Mouse (Mus musculus): Measurements from ENCODE around the gene Esyt1. TPM values are rescaled to one million over a fixed set of nuclear protein-coding genes. Genes with fewer than 3 reads are reported as not detected.
"Not testable (repeated sequence)": the region's sequence is repeated elsewhere in the genome, so short reads cannot be mapped to it uniquely, and the experiment has no call there.

Gene Esyt1
- polyA plus RNA-seq, 1 experiment from 2014 or later, result 10.9 TPM

- Histone ChIP-seq H3K4me3 (replicated peaks; ENCODE audit: low read depth, low read length) (no peak overlapping the region), H3K36me3 (ENCODE audit: control insufficient read depth, insufficient read depth, low read length) (peaks cover 5% of the 10 kb centered on the region; the same call in 1 of the 2 replicates), H3K4me2 (ENCODE audit: low read length) (no peak overlapping the region), H3K27me3 (ENCODE audit: control insufficient read depth, insufficient read depth, low read length) (peaks cover 6% of the 10 kb centered on the region; the same call in 1 of the 2 replicates), H3K4me1 (ENCODE audit: control insufficient read depth, insufficient read depth, low read length) (no peaks in the 10 kb centered on the region), H3K27ac (replicated peaks; ENCODE audit: low read depth, low read length) (no peak overlapping the region), H3K9ac (replicated peaks; ENCODE audit: low read length) (no peak overlapping the region), H3K9me3 (ENCODE audit: control insufficient read depth, low read length) (no peaks in the 10 kb centered on the region)
- DNase-seq, result no peak
- 84% methylated on average over 4 of the region's 4 CpGs for WGBS
- no peak for ATAC-seq (ENCODE audit: low FRiP score, low TSS enrichment)
These were observed 10.6 kb downstream of the Esyt1 start for GRCm38 (mm10) chr10:128515044-128515443.

GRCm38 (mm10) chr10:128511761-128512160 lies 13.9 kb downstream of the Esyt1 start:
- ATAC-seq (ENCODE audit: low FRiP score, low TSS enrichment) (no peak), DNase-seq (no peak)
- Histone ChIP-seq H3K4me2 (ENCODE audit: low read length) (no peak overlapping the region), H3K4me3 (replicated peaks; ENCODE audit: low read depth, low read length) (no peak overlapping the region), H3K4me1 (ENCODE audit: control insufficient read depth, insufficient read depth, low read length) (no peaks in the 10 kb centered on the region), H3K27ac (replicated peaks; ENCODE audit: low read depth, low read length) (no peak overlapping the region), H3K36me3 (ENCODE audit: control insufficient read depth, insufficient read depth, low read length) (peaks cover 8% of the 10 kb centered on the region), H3K27me3 (ENCODE audit: control insufficient read depth, insufficient read depth, low read length) (peaks cover under 1% of the 10 kb centered on the region; the same call in 1 of the 2 replicates), H3K9ac (replicated peaks; ENCODE audit: low read length) (no peak overlapping the region), H3K9me3 (ENCODE audit: control insufficient read depth, low read length) (no peaks in the 10 kb centered on the region)
- WGBS, result 86% methylated on average over 12 of the region's 12 CpGs

DNA sequence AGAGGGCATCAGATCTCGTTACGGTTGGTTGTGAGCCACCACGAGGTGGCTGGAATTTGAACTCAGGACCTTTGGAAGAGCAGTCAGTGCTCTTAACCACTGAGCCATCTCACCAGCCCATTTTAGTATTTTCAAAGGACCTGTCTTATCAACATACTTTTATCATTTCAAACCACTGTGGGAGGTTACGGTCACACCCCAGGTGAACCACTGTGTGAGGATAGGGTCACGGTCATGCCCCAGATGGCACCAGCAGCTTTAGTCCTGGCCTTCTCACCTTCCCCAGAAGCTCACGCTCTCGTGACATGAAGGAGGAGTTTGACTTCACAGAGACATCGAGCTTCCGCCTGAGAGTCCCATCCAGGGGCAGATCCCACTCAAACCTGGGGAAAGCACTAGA lies 14.5 kb downstream of the Esyt1 start:
- Histone ChIP-seq H3K27me3 (ENCODE audit: control insufficient read depth, insufficient read depth, low read length) (no peaks in the 10 kb centered on the region; the same call in 1 of the 2 replicates), H3K4me3 (replicated peaks; ENCODE audit: low read depth, low read length) (no peak overlapping the region), H3K4me2 (ENCODE audit: low read length) (no peak overlapping the region), H3K9me3 (ENCODE audit: control insufficient read depth, low read length) (no peaks in the 10 kb centered on the region), H3K36me3 (ENCODE audit: control insufficient read depth, insufficient read depth, low read length) (peaks cover 8% of the 10 kb centered on the region), H3K4me1 (ENCODE audit: control insufficient read depth, insufficient read depth, low read length) (no peaks in the 10 kb centered on the region), H3K27ac (replicated peaks; ENCODE audit: low read depth, low read length) (no peak overlapping the region), H3K9ac (replicated peaks; ENCODE audit: low read length) (no peak overlapping the region)
- WGBS, result 93% methylated on average over 9 of the region's 9 CpGs
- DNase-seq (no peak), ATAC-seq (ENCODE audit: low FRiP score, low TSS enrichment) (no peak)

DNA sequence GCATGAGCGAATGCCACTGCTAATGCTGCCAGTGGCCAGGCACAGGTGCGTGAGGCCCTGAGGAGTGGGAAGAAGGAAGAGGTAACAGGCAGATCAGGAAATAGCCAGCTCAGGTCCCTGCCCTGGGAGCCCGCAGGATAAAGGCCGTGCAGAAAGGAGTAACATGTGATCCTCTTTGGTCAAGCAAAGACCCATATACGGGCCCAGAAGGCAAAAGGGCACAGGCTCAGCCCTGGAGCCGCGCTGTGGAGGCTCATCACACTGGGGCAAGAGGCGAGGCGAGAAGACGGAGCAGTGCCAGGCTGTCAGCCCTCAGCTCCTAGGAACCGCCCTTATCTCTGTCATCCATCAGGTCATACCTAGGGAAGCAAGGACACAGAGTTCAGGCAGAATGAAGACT lies 15.4 kb downstream of the Esyt1 start:
- H3K9ac ChIP-seq (replicated peaks; ENCODE audit: low read length), result no peak overlapping the region
- no peak for ATAC-seq (ENCODE audit: low FRiP score, low TSS enrichment)
- no peak overlapping the region for H3K4me2 ChIP-seq (ENCODE audit: low read length)
- H3K9me3 ChIP-seq (ENCODE audit: control insufficient read depth, low read length), result no peaks in the 10 kb centered on the region
- DNase-seq, result no peak
- WGBS, result 90% methylated on average over 11 of the region's 11 CpGs
- no peak overlapping the region for H3K27ac ChIP-seq (replicated peaks; ENCODE audit: low read depth, low read length)
- peaks cover 8% of the 10 kb centered on the region for H3K36me3 ChIP-seq (ENCODE audit: control insufficient read depth, insufficient read depth, low read length)
- no peak overlapping the region for H3K4me3 ChIP-seq (replicated peaks; ENCODE audit: low read depth, low read length)
- H3K27me3 ChIP-seq (ENCODE audit: control insufficient read depth, insufficient read depth, low read length), result no peaks in the 10 kb centered on the region; the same call in 1 of the 2 replicates
- no peaks in the 10 kb centered on the region for H3K4me1 ChIP-seq (ENCODE audit: control insufficient read depth, insufficient read depth, low read length)

DNA sequence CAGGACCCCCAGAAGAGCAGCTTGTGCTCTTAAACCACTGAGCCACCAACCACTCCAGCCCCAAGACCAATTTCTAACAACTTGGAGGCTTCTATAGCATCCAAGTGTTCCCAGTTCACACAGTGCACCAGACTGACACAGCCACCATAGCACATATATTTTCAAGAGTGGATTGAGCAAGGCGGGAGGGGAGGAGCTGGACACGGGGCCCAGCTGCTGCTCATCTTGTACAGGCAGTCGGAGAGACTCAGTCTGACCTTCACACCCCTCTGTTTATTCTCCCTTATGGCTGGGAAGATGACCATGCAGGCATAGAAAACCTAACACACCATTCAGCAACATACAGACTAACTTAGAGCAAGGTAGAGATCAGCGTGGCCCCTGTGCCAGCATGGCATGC lies 15.8 kb downstream of the Esyt1 start:
- ATAC-seq (ENCODE audit: low FRiP score, low TSS enrichment) (no peak), DNase-seq (no peak)
- Histone ChIP-seq H3K27ac (replicated peaks; ENCODE audit: low read depth, low read length) (no peak overlapping the region), H3K4me1 (ENCODE audit: control insufficient read depth, insufficient read depth, low read length) (no peaks in the 10 kb centered on the region), H3K9me3 (ENCODE audit: control insufficient read depth, low read length) (no peaks in the 10 kb centered on the region), H3K4me3 (replicated peaks; ENCODE audit: low read depth, low read length) (no peak overlapping the region), H3K9ac (replicated peaks; ENCODE audit: low read length) (no peak overlapping the region), H3K36me3 (ENCODE audit: control insufficient read depth, insufficient read depth, low read length) (peaks cover 8% of the 10 kb centered on the region), H3K27me3 (ENCODE audit: control insufficient read depth, insufficient read depth, low read length) (no peaks in the 10 kb centered on the region), H3K4me2 (ENCODE audit: low read length) (no peak overlapping the region)
- 90% methylated on average over 4 of the region's 4 CpGs for WGBS

DNA sequence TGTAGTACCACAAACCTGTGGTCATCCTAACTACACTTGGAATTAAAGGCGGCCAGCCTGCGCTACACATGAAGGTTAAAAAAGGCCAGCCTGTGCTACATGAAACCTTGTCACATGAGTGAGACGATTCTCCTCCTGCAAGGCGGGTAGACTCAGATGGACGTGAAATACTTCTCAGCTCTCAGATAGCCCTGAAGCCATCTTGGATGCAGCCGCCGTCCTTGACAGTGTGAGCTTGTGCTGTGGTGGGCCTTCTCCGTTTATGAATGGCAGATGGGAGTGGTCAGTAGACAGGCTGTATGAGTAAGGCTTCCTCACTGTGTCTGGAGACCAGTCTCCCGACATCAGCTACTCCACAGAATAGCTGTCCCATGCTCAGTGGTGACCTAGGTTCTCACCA lies 16.5 kb downstream of the Esyt1 start:
- no peak overlapping the region for H3K9ac ChIP-seq (replicated peaks; ENCODE audit: low read length)
- peaks cover 8% of the 10 kb centered on the region for H3K36me3 ChIP-seq (ENCODE audit: control insufficient read depth, insufficient read depth, low read length)
- no peak overlapping the region for H3K4me2 ChIP-seq (ENCODE audit: low read length)
- 87% methylated on average over 9 of the region's 9 CpGs for WGBS
- no peaks in the 10 kb centered on the region for H3K9me3 ChIP-seq (ENCODE audit: control insufficient read depth, low read length)
- no peak overlapping the region for H3K4me3 ChIP-seq (replicated peaks; ENCODE audit: low read depth, low read length)
- H3K27ac ChIP-seq (replicated peaks; ENCODE audit: low read depth, low read length), result no peak overlapping the region
- ATAC-seq (ENCODE audit: low FRiP score, low TSS enrichment) (no peak), DNase-seq (no peak)
- no peaks in the 10 kb centered on the region for H3K4me1 ChIP-seq (ENCODE audit: control insufficient read depth, insufficient read depth, low read length)
- no peaks in the 10 kb centered on the region for H3K27me3 ChIP-seq (ENCODE audit: control insufficient read depth, insufficient read depth, low read length)

DNA sequence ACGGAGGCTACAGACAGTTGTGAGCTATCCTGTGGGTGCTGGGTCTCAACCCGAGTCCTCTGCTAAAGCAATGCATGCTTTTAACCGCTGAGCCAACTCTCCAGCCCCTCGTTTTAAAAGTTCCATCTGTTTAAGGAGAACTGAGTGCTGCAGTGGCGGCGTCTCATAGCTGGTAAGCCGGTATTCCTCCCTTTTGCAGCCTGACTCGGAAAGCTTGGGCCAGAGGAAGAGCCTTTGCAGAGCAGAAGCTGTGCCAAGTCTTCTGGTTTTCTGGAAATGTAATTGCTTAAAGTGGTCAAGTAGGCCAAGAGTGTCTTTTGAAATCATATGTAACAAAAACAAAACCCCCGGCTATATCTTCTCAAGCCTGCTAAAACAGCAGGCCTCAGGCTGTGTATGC lies 17.4 kb downstream of the Esyt1 start:
- DNase-seq, result no peak
- Histone ChIP-seq H3K9ac (replicated peaks; ENCODE audit: low read length) (no peak overlapping the region), H3K4me2 (ENCODE audit: low read length) (no peak overlapping the region), H3K9me3 (ENCODE audit: control insufficient read depth, low read length) (no peaks in the 10 kb centered on the region), H3K27me3 (ENCODE audit: control insufficient read depth, insufficient read depth, low read length) (no peaks in the 10 kb centered on the region), H3K36me3 (ENCODE audit: control insufficient read depth, insufficient read depth, low read length) (peaks cover 5% of the 10 kb centered on the region), H3K4me1 (ENCODE audit: control insufficient read depth, insufficient read depth, low read length) (no peaks in the 10 kb centered on the region), H3K27ac (replicated peaks; ENCODE audit: low read depth, low read length) (no peak overlapping the region), H3K4me3 (replicated peaks; ENCODE audit: low read depth, low read length) (no peak overlapping the region)
- ATAC-seq (ENCODE audit: low FRiP score, low TSS enrichment), result no peak
- whole genome bisulfite sequencing, result 87% methylated on average over 9 of the region's 9 CpGs

DNA sequence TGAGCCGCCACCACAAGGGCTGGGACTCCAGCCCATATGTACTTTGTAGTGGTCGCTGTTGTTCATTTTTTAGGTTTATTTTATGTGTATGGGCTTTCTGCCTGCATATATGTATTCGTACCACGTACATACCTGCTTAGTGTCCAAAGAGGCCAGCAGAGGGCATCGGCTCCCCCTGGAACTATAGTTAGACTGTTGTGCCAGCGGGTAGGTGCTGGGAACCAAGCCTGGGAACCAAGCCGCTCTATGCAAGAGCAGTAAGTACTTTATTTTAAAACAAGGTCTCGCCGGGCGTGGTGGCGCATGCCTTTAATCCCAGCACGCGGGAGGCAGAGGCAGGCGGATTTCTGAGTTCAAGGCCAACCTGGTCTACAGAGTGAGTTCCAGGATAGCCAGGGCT lies 19.7 kb downstream of the Esyt1 start:
- no peak for ATAC-seq (ENCODE audit: low FRiP score, low TSS enrichment)
- WGBS, result 96% methylated on average over 14 of the region's 14 CpGs
- no peaks in the 10 kb centered on the region for H3K9me3 ChIP-seq (ENCODE audit: control insufficient read depth, low read length)

DNA sequence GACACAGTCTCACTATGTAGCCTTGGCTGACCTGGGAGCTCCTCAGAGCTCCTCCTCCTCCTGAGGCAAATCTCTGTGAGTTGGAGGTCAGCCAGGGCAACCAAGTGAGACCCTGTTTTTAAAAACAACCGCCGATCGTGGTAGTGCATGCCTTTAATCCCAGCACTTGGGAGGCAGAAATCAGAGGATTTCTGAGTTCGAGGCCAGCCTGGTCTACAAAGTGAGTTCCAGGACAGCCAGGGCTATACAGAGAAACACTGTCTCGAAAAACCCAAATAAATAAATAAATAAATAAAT lies 20.4 kb downstream of the Esyt1 start:
- 80% methylated on average over 5 of the region's 5 CpGs for WGBS
- H3K36me3 ChIP-seq (ENCODE audit: control insufficient read depth, insufficient read depth, low read length); H3K27me3 ChIP-seq (ENCODE audit: control insufficient read depth, insufficient read depth, low read length); H3K4me2 ChIP-seq (ENCODE audit: low read length); H3K4me1 ChIP-seq (ENCODE audit: control insufficient read depth, insufficient read depth, low read length); ATAC-seq (ENCODE audit: low FRiP score, low TSS enrichment); DNase-seq; H3K4me3 ChIP-seq (replicated peaks; ENCODE audit: low read depth, low read length); H3K9me3 ChIP-seq (ENCODE audit: control insufficient read depth, low read length); H3K9ac ChIP-seq (replicated peaks; ENCODE audit: low read length); H3K27ac ChIP-seq (replicated peaks; ENCODE audit: low read depth, low read length): not testable (repeated sequence)

More for the DNA sequence above, 19.7 kb downstream of the Esyt1 start:
- no peak overlapping the region for H3K27ac ChIP-seq (replicated peaks; ENCODE audit: low read depth, low read length)
- no peak overlapping the region for H3K9ac ChIP-seq (replicated peaks; ENCODE audit: low read length)
- H3K4me3 ChIP-seq (replicated peaks; ENCODE audit: low read depth, low read length), result no peak overlapping the region
- no peaks in the 10 kb centered on the region for H3K4me1 ChIP-seq (ENCODE audit: control insufficient read depth, insufficient read depth, low read length)
- no peak overlapping the region for H3K4me2 ChIP-seq (ENCODE audit: low read length)
- H3K36me3 ChIP-seq (ENCODE audit: control insufficient read depth, insufficient read depth, low read length), result peaks cover 3% of the 10 kb centered on the region; the same call in 1 of the 2 replicates
- DNase-seq, result no peak
- no peaks in the 10 kb centered on the region for H3K27me3 ChIP-seq (ENCODE audit: control insufficient read depth, insufficient read depth, low read length)
